Mouse (Mus musculus): ENCODE results near the gene Gbp2b.
"Not testable (repeated sequence)": the region's sequence is repeated elsewhere in the genome, so short reads cannot be mapped to it uniquely, and the experiment has no call there.

Gene Gbp2b

DNA sequence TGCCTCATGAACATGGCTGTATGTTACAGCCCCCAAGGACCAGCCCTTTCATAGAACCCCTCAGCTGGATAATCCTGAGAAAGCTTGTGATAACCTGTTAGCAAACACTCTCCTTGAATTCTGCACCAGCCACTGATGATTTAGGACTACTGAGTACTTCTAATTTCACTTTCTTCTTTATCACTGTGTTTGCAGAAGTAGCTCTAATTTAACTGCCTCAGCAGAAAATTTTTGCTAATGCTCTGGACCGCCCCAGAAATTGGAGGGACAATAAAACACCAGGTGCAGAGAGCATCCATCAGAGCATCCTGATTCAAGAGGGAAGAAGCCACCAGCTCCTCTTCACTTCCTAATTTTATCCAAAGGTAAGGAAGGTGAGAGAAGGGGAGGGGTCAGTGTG, at the start of gene Gbp2b:
Gene Gbp2b (plus strand): TSS at position 301 of the 400 bp plus-strand sequence.
- no peak for DNase-seq (ENCODE audit: low spot score in 2 of 2)

DNA sequence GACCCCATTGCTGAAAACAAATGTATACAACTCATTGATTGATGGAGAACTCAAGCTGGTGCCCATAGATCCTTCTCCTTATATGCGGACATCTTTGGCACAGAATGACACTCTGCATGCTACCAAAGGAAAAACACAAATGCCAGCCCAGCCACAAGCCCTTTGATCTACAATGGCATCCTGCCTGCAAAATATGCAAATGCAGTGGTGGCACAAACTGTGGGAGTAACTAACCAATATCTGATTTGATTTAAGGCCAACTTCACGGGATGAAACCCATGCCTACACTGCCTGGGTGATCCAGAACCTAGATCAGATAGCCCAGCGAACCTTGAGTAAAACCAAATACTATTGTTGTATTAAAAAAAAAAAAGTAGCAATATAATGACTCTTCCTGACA, 48.0 kb upstream of the Gbp2b start:
- DNase-seq (ENCODE audit: low spot score in 2 of 2) = no peak

DNA sequence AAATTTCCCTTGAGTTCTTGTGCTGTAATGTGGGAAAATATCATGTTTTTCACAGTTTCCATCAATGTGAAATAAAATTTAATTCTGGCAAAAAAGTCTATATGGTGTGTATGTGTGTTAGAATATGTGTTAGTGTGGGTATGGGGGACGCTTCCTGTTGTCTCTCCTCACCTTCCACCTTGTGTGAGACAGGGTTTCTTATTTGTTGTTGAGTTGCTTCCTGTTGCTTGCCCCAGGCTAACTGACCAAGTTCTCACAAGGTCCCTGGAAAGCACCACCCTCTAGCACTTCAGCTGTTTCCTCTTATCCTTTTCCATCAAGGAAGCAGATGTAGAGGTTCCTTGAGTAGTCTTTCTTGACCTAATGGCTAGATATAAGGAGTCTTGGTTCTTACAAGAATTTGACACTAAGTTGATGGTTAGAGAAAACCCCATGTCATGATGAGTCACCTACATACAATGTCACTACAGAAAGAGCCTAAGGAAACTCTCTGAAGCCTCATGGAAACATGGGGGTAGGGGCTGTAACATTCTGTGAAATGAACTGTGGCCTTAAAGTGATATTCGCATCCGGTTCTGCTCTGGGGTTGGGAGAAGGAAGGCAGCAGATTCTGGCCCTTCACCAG, 44.5 kb upstream of the Gbp2b start:
- no peak for DNase-seq (ENCODE audit: low spot score in 2 of 2)

- no peak for DNase-seq (ENCODE audit: low spot score in 2 of 2)
Observed at GRCm38 (mm10) chr3:142554601-142555000, 40.0 kb upstream of the Gbp2b start.

GRCm38 (mm10) chr3:142555623-142556022, 39.0 kb upstream of the Gbp2b start:
- no peak for DNase-seq (ENCODE audit: low spot score in 2 of 2)

DNA sequence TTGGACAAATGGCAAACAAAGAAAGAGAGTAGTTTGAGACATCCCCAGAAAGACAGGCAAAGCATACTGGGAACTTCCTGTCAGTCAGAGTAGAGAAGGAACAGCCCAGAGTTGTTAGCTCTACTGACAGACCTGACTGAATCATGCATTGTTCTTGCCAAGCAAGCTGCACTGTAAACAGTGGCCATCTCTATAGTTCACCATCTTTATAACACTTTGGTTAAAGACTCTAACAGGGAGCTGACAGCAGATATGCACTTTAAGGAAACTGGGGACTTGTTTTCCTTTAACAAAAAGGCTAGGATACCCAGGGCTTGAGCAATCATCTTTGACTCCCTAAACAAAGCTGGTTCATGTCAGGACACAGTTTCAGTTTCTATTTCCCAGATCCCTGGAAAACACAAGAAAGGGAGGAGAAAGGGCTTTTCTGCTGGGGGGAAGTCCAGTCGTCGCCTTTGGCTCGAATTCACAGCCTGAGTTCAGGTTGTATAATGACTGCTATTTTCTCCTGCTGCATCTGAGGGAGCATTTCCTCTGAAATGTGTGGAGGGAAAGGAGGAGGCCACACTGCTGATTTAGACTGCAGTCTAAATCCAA, 34.9 kb upstream of the Gbp2b start, which contains the start of gene Gbp3:
Gene Gbp3 (plus strand): TSS at position 395 of the 597 bp plus-strand sequence.
- peak in 1 of 2 experiments; percentile 48 for DNase-seq (ENCODE audit: low spot score in 2 of 2)

DNA sequence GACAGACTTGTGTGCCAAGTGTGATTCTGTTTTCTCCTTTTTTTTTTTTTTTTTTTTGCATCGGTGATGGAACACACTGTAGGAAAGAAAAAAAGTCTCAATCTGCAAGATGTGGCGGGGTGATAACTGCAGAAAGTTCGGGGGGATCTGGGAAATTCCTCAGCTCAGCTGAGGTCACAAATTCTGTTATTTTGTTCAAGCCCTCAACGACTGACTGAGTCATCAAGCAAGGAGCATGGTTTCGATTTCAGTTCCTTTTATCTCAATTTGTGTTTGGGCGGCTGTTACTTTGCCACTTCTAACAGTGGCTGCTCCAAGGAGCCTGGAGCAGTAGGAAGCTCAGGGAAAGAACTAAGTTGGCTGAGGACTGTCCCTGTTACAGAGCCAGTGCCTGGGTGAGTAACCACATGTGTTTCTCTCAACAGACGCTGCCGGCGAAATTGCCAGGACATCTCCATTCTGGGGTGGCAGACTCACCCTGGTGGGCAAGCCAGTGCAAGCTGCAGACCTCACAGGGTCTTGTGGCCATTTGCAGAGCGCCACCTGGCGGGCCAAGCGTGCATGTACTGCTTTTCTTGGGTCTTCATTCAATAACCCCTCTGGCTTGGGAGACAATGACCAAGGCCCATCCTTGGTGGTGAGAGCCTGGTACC, 34.2 kb upstream of the Gbp2b start:
- DNase-seq (ENCODE audit: low spot score in 2 of 2) = peak; percentile 77

DNA sequence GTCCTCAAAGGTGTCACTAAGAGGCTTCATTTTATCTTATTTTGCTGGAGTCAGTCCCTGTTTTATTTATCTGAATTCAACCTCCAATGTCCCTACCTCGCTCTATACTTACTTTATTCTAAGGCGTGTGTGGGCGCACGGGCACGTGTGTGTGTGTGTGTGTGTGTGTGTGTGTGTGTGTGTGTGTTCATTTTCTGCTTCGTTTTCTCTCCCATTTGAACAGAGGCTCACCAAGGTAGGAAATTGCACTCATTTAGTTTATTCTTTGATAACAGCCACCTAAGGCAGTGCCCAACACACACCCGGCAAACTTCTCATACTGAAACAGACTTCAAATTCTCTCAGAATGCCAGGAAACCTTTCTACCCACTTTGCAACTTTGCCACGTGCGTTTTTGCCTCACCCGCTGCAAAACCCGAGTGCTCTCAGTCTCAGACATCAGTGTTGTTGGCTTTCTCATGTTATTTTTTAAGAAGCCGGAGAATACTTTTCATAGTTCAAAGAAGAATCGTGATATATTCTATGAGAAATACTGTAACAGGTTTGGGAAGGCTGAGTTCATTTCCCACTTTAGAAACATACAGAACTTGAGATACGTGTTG, 33.5 kb upstream of the Gbp2b start:
- DNase-seq (ENCODE audit: low spot score in 2 of 2) = no peak

DNA sequence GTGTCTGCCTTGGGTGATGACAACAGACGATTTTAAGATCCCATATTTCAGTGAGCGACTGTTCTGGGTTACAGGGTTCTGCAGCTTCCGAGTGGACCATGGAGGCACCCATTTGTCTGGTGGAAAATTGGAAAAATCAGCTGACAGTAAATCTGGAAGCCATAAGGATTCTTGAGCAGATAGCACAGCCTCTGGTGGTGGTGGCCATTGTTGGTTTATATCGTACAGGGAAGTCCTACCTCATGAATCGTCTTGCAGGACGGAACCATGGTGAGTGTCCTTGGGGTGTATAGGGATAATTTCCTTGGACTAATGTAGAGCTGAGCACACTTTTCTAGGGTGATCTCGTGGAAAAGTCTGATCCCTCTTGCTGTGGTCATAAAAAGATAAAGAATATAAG, 33.0 kb upstream of the Gbp2b start:
- DNase-seq (ENCODE audit: low spot score in 2 of 2) = no peak

DNA sequence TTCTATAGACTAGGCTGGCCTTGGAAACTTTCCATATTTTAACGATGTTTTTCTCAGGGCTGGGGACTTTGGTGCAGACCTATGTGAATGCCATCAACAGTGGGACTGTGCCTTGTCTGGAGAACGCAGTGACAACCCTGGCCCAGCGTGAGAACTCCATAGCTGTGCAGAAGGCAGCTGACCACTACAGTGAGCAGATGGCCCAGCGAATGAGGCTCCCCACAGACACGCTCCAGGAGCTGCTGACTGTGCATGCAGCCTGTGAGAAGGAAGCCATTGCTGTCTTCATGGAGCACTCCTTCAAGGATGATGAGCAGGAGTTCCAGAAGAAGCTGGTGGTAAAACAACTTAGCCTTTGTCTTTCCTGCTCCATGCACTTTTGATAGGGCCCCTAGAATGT, 27.2 kb upstream of the Gbp2b start:
- DNase-seq (ENCODE audit: low spot score in 2 of 2) = not testable (repeated sequence)

- no peak for DNase-seq (ENCODE audit: low spot score in 2 of 2)
Observed at GRCm38 (mm10) chr3:142570738-142571137, 23.9 kb upstream of the Gbp2b start.

GRCm38 (mm10) chr3:142577108-142577507, 17.5 kb upstream of the Gbp2b start:
- no peak for DNase-seq (ENCODE audit: low spot score in 2 of 2)

DNA sequence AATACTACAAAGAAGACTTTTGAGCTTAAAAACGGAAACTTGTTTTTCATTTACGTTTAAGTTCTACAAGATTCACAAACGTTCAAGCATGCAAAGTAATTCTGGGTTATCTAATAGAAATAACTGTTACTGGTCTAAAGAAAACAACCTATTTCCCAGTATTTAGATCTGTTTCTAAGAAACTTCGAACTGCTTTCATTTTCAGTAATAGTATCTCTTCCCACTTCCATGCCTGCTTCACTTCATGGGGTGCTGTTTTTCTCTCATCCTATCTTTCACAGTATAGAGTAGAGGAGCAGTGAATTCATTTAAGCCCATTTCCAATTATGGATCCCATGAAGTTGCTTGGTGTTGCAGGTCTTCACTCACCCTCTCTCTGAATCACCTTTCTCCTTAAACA, 16.3 kb upstream of the Gbp2b start:
- DNase-seq (ENCODE audit: low spot score in 2 of 2) = no peak

DNA sequence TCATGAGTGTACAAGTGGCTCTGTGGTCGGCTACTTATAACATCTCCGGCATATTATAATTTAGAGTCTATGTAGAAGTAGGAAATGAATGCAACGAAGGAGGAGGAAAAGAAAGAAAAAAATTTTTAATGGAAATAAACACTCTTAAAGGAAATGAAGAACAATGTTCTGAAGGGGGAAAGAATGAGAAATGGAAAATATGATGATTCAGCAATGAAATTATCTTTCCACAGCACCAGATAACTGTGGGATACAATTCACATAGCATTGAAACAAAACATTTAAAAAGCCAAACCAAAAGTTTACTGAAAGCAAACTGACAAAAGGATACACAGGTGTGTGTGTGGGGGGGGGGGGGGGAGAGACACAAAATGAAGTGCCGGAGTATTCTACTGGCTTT, 11.6 kb upstream of the Gbp2b start:
- no peak for DNase-seq (ENCODE audit: low spot score in 2 of 2)

GRCm38 (mm10) chr3:142587386-142587785, 7.3 kb upstream of the Gbp2b start:
- DNase-seq (ENCODE audit: low spot score in 2 of 2) = no peak

DNA sequence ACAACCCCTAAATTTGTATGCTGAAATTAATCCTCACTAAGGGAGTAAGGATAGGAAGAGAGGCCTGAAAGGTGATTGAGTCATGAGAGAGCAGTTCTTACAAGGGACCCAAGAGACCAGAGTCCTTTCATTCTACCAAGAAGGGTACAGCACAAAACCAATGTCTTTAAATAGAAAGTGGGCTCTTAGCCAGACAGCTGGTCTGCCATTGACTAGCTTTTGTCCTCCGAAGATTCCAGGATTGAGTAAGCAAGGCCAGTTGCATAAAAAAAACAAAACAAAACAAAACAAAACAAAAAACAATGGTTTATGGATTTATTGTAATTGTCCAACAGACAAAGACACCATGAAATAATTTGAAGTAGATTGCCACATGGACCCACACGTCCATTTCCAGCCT, 5.8 kb upstream of the Gbp2b start:
- no peak for DNase-seq (ENCODE audit: low spot score in 2 of 2)

DNA sequence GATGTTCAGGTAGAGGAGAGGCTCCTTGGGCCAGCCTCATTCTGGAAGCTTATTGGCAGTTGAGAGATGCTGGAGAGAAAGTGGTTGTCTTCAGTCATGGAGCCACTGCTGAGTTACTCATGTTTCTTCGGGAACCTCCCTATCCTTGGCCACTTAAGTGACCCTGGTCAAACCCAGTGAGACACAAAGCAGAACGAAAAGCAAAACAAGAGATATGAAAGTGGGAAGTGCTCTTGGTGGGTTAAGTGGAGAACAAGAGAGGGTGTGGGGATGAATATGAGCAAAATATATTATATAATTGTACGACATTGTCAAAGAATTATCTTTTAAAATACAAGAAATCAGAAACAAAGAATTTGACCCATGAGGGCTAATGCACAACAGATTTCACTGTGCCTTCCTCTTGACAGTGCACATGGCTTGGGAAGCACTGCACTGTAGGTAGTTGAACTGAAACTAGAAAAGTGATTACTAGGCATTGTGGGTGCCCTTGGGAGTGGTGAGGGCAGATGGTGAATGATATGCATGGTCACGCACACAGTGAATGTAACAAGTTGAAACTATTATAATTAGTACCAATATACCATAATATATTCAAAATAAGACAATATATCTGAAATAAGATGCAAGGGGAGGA, 4.1 kb upstream of the Gbp2b start:
- no peak for DNase-seq (ENCODE audit: low spot score in 2 of 2)

GRCm38 (mm10) chr3:142597923-142598322, 3.3 kb downstream of the Gbp2b start:
- no peak for DNase-seq (ENCODE audit: low spot score in 2 of 2)

GRCm38 (mm10) chr3:142601675-142602074, 7.0 kb downstream of the Gbp2b start:
- no peak for DNase-seq (ENCODE audit: low spot score in 2 of 2)

DNA sequence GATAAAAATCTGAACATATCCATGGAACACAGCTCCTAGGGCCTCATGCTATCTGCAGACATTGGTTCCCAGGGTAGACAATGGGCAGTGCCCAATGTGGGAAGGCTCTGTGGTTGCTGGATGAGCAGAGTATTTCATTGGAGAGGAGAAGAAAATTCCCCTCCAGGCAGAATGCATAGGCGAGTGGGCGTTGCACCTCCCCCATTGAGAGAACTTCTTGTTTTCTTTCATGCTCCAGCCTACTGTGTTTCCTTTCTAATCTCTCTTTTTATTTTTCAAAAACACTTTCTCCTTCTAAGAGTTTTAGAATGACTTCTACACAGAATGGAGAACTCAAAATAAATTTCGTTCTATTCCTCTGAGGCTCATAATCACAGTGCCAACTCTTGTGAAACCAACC, 24.0 kb downstream of the Gbp2b start:
- no peak for DNase-seq (ENCODE audit: low spot score in 2 of 2)

DNA sequence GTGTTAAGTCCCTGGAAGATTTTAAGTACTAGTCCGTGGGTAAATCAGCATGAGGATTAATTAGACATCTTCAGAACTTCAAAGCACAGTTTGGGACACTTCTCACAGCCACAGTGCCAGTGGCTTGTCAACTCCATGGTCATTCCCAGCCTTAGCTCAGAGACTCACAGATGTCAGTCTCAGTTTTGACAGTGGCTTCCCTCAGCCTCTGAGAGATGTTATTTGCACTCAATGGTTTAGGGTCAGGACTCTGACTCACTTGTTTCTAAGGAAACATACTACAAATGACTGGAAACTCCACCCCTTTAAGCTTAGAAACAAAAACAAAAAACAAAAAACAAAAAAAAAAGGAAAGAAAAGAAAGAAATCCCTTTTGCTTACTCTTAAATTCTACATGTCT, 25.0 kb downstream of the Gbp2b start:
- DNase-seq (ENCODE audit: low spot score in 2 of 2) = no peak
